Mouse (Mus musculus): ENCODE data around the gene Bmt2. TPM values are rescaled to one million over a fixed set of nuclear protein-coding genes. Genes with fewer than 3 reads are reported as not detected.

Gene Bmt2
- polyA plus RNA-seq, 1 experiment from 2014 or later = 26.5 TPM

DNA sequence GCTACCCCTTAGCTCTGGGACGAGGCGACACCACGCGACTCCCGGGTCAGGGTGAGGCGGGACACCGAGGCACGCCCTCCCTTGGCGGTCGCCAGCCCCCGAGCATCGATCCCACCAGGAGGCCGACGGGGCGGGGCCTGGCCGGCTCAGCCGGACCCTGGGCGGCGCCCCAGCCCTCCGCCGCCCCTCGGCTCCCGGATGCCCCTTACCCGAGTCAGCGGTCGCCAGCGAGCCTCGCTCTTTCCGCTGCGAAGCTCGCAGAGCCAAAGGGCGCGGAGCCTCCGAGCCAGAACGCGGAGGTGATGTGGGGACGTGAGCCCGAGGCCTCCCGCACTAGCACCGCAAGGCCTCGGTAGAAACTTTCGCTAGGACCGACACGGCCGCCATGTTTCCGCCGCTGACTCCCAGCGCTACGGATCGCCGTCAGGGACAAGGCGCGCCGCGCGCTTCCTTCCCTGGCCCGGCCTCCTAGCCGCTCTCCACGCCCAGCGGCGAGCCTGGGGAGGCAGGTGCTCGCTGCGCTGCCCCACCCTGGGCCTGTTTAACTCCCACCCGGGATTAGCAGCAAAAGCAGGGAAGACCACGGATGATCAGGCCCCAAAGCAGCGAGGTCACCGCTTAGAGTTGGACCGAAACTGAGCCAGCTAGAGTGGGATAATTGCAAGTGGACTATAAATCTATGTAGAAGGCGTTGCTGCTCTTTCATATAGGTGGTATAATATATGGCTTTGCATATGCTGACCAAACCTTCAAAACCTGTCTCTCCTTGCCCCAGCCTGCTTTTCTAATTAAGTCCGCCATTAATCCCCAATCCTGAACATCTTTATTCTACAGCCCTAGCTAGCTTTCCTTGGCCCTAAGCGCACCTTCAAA is 69.9 kb downstream of the Bmt2 start, which contains the start of gene Tmem168:
Tmem168 (minus strand) TSS at position 480 of the 873 bp plus-strand sequence.
- ATAC-seq (ENCODE audit: low FRiP score) (peak; percentile 99), DNase-seq (ENCODE audit: low spot score, missing footprints) (peak; percentile 99)
- WGBS = 3% methylated on average over 68 of the region's 71 CpGs

GRCm38 (mm10) chr6:13606921-13607620 is 70.7 kb downstream of the Bmt2 start:
- peak overlapping the region; percentile 85 for H3K9ac ChIP-seq (ENCODE audit: low read length)
- 14% methylated on average over 15 of the region's 15 CpGs for WGBS
- no peaks in the 10 kb centered on the region for H3K27me3 ChIP-seq (ENCODE audit: control insufficient read depth, insufficient read depth, low read length)
- H3K4me2 ChIP-seq = peak overlapping the region; percentile 65
- DNase-seq (ENCODE audit: low spot score, missing footprints) = peak; percentile 84
- peak overlapping the region; percentile 79 for H3K27ac ChIP-seq (ENCODE audit: low read depth, low read length)
- H3K9me3 ChIP-seq (ENCODE audit: control insufficient read depth, low read length) = no peaks in the 10 kb centered on the region
- 0 out of 2 replicates have a peak, but pooled peaks have one; percentile 0 for ATAC-seq (ENCODE audit: low FRiP score)
- peaks cover 2% of the 10 kb centered on the region; the same call in 1 of the 2 replicates for H3K36me3 ChIP-seq (ENCODE audit: control insufficient read depth, insufficient read depth, low read length)
- H3K4me1 ChIP-seq (ENCODE audit: control insufficient read depth, insufficient read depth, low read length) = peaks cover 14% of the 10 kb centered on the region
- peak overlapping the region; percentile 66 for H3K4me3 ChIP-seq (ENCODE audit: low read depth, low read length)

More for the DNA sequence above, 69.9 kb downstream of the Bmt2 start, which contains the start of gene Tmem168:
- Histone ChIP-seq H3K4me2 (peak within 1 kb of the TSS; percentile 65), H3K36me3 (ENCODE audit: control insufficient read depth, insufficient read depth, low read length) (no peaks in the 10 kb centered on the region; the same call in 1 of the 2 replicates), H3K4me3 (ENCODE audit: low read depth, low read length) (peak within 1 kb of the TSS; percentile 66), H3K9me3 (ENCODE audit: control insufficient read depth, low read length) (no peaks in the 10 kb centered on the region), H3K4me1 (ENCODE audit: control insufficient read depth, insufficient read depth, low read length) (peaks cover 14% of the 10 kb centered on the region), H3K27ac (ENCODE audit: low read depth, low read length) (peak within 1 kb of the TSS; percentile 79), H3K27me3 (ENCODE audit: control insufficient read depth, insufficient read depth, low read length) (no peaks in the 10 kb centered on the region), H3K9ac (ENCODE audit: low read length) (peak within 1 kb of the TSS; percentile 85)

DNA sequence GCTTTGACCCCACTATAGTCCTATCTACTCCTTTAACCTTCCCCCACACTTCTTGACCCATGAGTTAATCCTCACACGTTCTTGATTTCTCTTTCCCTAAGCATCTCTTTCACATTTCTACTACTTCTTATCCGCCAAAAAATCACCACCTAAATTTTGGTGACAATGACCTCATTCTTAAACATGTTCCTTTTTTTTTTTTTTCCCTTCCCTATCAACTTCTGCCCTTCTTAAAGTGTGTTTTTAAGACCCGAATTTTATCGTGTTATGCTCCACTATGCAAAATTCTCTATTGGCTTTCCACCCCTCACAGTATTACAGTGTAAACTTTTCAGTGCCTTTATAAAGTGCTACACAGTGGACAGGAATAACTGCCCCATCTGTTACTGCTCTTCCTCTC is 71.4 kb downstream of the Bmt2 start:
- Histone ChIP-seq H3K9me3 (ENCODE audit: control insufficient read depth, low read length) (no peaks in the 10 kb centered on the region), H3K27me3 (ENCODE audit: control insufficient read depth, insufficient read depth, low read length) (no peaks in the 10 kb centered on the region), H3K4me1 (ENCODE audit: control insufficient read depth, insufficient read depth, low read length) (peaks cover 14% of the 10 kb centered on the region), H3K4me2 (peak overlapping the region; percentile 65), H3K4me3 (ENCODE audit: low read depth, low read length) (peak overlapping the region; percentile 66; the same call in 1 of the 2 replicates), H3K36me3 (ENCODE audit: control insufficient read depth, insufficient read depth, low read length) (peaks cover 2% of the 10 kb centered on the region; the same call in 1 of the 2 replicates), H3K27ac (ENCODE audit: low read depth, low read length) (no peak overlapping the region), H3K9ac (ENCODE audit: low read length) (no peak overlapping the region; the same call in 1 of the 2 replicates)
- DNase-seq (ENCODE audit: low spot score, missing footprints) (no peak), ATAC-seq (ENCODE audit: low FRiP score) (no peak)
- WGBS = 77% methylated on average over 4 of the region's 4 CpGs

- H3K4me1 ChIP-seq (ENCODE audit: control insufficient read depth, insufficient read depth, low read length) = peaks cover 10% of the 10 kb centered on the region
- H3K36me3 ChIP-seq (ENCODE audit: control insufficient read depth, insufficient read depth, low read length) = peaks cover 2% of the 10 kb centered on the region; the same call in 1 of the 2 replicates
- ATAC-seq (ENCODE audit: low FRiP score) (no peak), DNase-seq (ENCODE audit: low spot score, missing footprints) (no peak)
- H3K4me3 ChIP-seq (ENCODE audit: low read depth, low read length) = no peak overlapping the region
- H3K9ac ChIP-seq (ENCODE audit: low read length) = no peak overlapping the region
- H3K9me3 ChIP-seq (ENCODE audit: control insufficient read depth, low read length) = no peaks in the 10 kb centered on the region
- 96% methylated on average over 6 of the region's 6 CpGs for WGBS
- no peaks in the 10 kb centered on the region for H3K27me3 ChIP-seq (ENCODE audit: control insufficient read depth, insufficient read depth, low read length)
- no peak overlapping the region for H3K27ac ChIP-seq (ENCODE audit: low read depth, low read length)
- no peak overlapping the region for H3K4me2 ChIP-seq
These were observed 74.6 kb downstream of the Bmt2 start for GRCm38 (mm10) chr6:13603134-13603533.

DNA sequence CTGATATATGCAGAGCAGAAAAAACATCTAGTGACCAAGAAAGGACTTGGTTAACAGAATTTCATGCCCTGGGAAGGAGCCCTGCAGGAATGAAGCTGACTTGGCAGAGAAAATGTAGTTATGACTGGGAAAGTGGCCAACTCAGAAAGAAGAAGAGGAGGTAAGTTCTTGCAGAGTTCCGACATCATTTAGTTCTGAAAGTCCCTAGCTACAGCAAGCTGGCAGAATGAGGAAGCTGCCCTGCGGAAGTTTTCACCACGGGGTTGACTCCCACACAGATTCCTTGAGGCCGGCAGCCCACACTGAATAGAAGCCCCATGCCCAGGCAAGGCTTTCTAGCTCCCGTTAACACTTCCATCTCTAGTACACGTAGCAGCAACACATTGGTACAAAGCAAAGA is 76.2 kb downstream of the Bmt2 start:
- 85% methylated on average over 6 of the region's 6 CpGs for WGBS
- Histone ChIP-seq H3K36me3 (ENCODE audit: control insufficient read depth, insufficient read depth, low read length) (peaks cover 2% of the 10 kb centered on the region; the same call in 1 of the 2 replicates), H3K9me3 (ENCODE audit: control insufficient read depth, low read length) (no peaks in the 10 kb centered on the region), H3K27ac (ENCODE audit: low read depth, low read length) (no peak overlapping the region), H3K27me3 (ENCODE audit: control insufficient read depth, insufficient read depth, low read length) (no peaks in the 10 kb centered on the region), H3K4me3 (ENCODE audit: low read depth, low read length) (no peak overlapping the region), H3K9ac (ENCODE audit: low read length) (no peak overlapping the region), H3K4me1 (ENCODE audit: control insufficient read depth, insufficient read depth, low read length) (peaks cover 4% of the 10 kb centered on the region), H3K4me2 (no peak overlapping the region)
- no peak for DNase-seq (ENCODE audit: low spot score, missing footprints)
- no peak for ATAC-seq (ENCODE audit: low FRiP score)

DNA sequence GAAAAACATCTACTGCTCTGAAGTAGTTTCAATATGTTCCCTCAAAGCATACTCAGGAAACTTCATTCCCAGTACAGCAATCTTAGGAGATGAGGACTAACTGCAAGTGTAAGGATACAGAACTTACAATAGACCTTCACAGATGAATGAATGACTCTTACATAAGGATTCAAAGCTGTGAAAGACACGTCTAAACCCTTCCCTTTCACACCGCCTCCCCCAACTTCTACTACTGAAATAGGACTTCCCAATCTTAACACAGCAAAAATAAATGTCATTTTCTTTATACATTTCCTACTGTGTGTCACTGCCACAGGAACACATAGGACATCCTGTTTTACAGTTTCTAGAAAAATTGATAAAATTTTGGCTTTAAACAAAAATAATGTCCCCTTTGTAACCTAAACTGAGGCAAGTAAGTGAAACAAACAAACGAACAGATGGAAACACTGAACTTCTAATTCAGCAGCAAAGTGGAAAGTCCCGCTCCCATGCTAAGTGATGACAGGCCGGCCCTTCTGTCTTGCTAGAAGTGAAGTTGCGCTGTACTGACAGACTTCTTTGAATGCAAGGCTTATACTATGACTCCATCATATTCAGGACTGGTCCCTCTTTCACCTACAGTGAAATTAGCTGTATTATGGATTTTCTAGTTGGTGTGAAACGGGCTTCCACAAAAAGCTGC is 79.4 kb downstream of the Bmt2 start:
- Histone ChIP-seq H3K27ac (ENCODE audit: low read depth, low read length) (no peak overlapping the region), H3K9me3 (ENCODE audit: control insufficient read depth, low read length) (no peaks in the 10 kb centered on the region), H3K4me2 (no peak overlapping the region), H3K36me3 (ENCODE audit: control insufficient read depth, insufficient read depth, low read length) (peaks cover 2% of the 10 kb centered on the region; the same call in 1 of the 2 replicates), H3K4me1 (ENCODE audit: control insufficient read depth, insufficient read depth, low read length) (no peaks in the 10 kb centered on the region), H3K27me3 (ENCODE audit: control insufficient read depth, insufficient read depth, low read length) (no peaks in the 10 kb centered on the region), H3K9ac (ENCODE audit: low read length) (no peak overlapping the region), H3K4me3 (ENCODE audit: low read depth, low read length) (no peak overlapping the region)
- DNase-seq (ENCODE audit: low spot score, missing footprints) (no peak), ATAC-seq (ENCODE audit: low FRiP score) (no peak)
- WGBS = 91% methylated on average over 7 of the region's 7 CpGs

- WGBS = 83% methylated on average over 4 of the region's 4 CpGs
These were observed 84.9 kb downstream of the Bmt2 start for GRCm38 (mm10) chr6:13592729-13593345.

DNA sequence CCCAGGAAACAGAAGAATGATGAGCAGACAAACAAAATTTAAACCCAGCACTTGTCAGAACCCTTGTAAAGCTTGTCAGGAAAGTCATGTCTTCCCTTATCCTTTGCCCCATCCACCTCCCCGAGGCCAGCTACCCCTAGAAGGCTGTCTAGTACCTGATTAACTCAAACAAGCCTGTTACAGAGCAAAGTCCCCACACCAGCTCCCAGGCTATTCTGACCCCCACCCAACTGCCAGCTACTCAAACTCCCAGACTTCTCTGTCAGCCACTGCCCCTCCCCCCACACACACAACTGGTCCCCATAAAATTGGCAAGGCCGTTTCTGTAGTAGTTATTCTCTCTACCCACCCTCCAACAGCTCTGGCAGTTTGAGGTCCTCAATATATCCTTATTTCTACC is 91.2 kb downstream of the Bmt2 start:
- DNase-seq (ENCODE audit: low spot score, missing footprints) (no peak), ATAC-seq (ENCODE audit: low FRiP score) (no peak)
- H3K4me3 ChIP-seq (ENCODE audit: low read depth, low read length) = no peak overlapping the region
- H3K9ac ChIP-seq (ENCODE audit: low read length) = no peak overlapping the region
- H3K27ac ChIP-seq (ENCODE audit: low read depth, low read length) = no peak overlapping the region
- H3K36me3 ChIP-seq (ENCODE audit: control insufficient read depth, insufficient read depth, low read length) = peaks cover 4% of the 10 kb centered on the region
- no peak overlapping the region for H3K4me2 ChIP-seq
- no peaks in the 10 kb centered on the region for H3K4me1 ChIP-seq (ENCODE audit: control insufficient read depth, insufficient read depth, low read length)
- H3K9me3 ChIP-seq (ENCODE audit: control insufficient read depth, low read length) = no peaks in the 10 kb centered on the region
- WGBS = 76% methylated on average over 2 of the region's 2 CpGs
- H3K27me3 ChIP-seq (ENCODE audit: control insufficient read depth, insufficient read depth, low read length) = no peaks in the 10 kb centered on the region

More at GRCm38 (mm10) chr6:13592729-13593345, 84.9 kb downstream of the Bmt2 start:
- no peak overlapping the region for H3K4me2 ChIP-seq
- ATAC-seq (ENCODE audit: low FRiP score) (no peak), DNase-seq (ENCODE audit: low spot score, missing footprints) (no peak)
- H3K4me3 ChIP-seq (ENCODE audit: low read depth, low read length) = no peak overlapping the region
- H3K27ac ChIP-seq (ENCODE audit: low read depth, low read length) = no peak overlapping the region
- no peaks in the 10 kb centered on the region for H3K4me1 ChIP-seq (ENCODE audit: control insufficient read depth, insufficient read depth, low read length)
- no peaks in the 10 kb centered on the region; the same call in 1 of the 2 replicates for H3K36me3 ChIP-seq (ENCODE audit: control insufficient read depth, insufficient read depth, low read length)
- no peak overlapping the region for H3K9ac ChIP-seq (ENCODE audit: low read length)
- no peaks in the 10 kb centered on the region for H3K9me3 ChIP-seq (ENCODE audit: control insufficient read depth, low read length)
- H3K27me3 ChIP-seq (ENCODE audit: control insufficient read depth, insufficient read depth, low read length) = no peaks in the 10 kb centered on the region

All from midbrain, embryonic 11.5 days (tissue).